Mouse (Mus musculus) cortical plate, adult 2 months (tissue): ENCODE data around the gene Tmem94.

ENCODE experiments used
- CTCF ChIP-seq: fragments of 200-500 bp; IDR thresholded peaks from 2 replicates; pipeline ENCODE4 v1.5.1; 2011; ENCODE audit warnings: mild to moderate bottlenecking, control low read depth, low read length; ENCODE audit not compliant: insufficient read depth; ENCODE audit errors: extremely low read depth
- POLR2A ChIP-seq: fragments of 200-500 bp; IDR thresholded peaks from 2 replicates; pipeline ENCODE4 v1.6.1; 2011; ENCODE audit warnings: mild to moderate bottlenecking, low read length, control low read depth; ENCODE audit not compliant: insufficient read depth; ENCODE audit errors: extremely low read depth

- TF ChIP-seq CTCF (no peak), POLR2A (no peak)
Measured at GRCm38 (mm10) chr11:115817331-115817730, 52.1 kb downstream of the Tmem94 start.
